Mouse (Mus musculus) hindbrain, embryonic 16.5 days (tissue): ENCODE data around the gene Rpl14. TPM values are rescaled to one million over a fixed set of nuclear protein-coding genes. Genes with fewer than 3 reads are reported as not detected.

Source experiments
- ATAC-seq: fragments of 200-750 bp; cut with Nextera tagmentation; 2 replicates; pipeline ENCODE4 v1.8.0; 2017; ENCODE audit warnings: moderate TSS enrichment, moderate library complexity
- H3K27ac ChIP-seq: fragments of 300-500 bp; sonication (generic); 2 replicates; pipeline ENCODE4 v1.5.1; 2014; ENCODE audit warnings: low read depth, mild to moderate bottlenecking, control low read depth, low read length, moderate library complexity
- H3K27me3 ChIP-seq: fragments of 300-500 bp; sonication (generic); replicated peaks from 2 replicates; pipeline ENCODE4 v1.6.1; 2014; ENCODE audit warnings: low read length; ENCODE audit not compliant: control insufficient read depth, insufficient read depth
- H3K36me3 ChIP-seq: fragments of 300-500 bp; sonication (generic); 2 replicates; pipeline ENCODE4 v1.6.1; 2014; ENCODE audit warnings: mild to moderate bottlenecking, low read length, moderate library complexity, mixed read lengths; ENCODE audit not compliant: control insufficient read depth, insufficient read depth
- H3K4me1 ChIP-seq: fragments of 300-500 bp; sonication (generic); 2 replicates; pipeline ENCODE4 v1.6.1; 2014; ENCODE audit warnings: low read depth, low read length; ENCODE audit not compliant: control insufficient read depth, insufficient read depth
- H3K4me2 ChIP-seq: fragments of 300-500 bp; sonication (generic); 2 replicates; pipeline ENCODE4 v1.6.1; 2014; ENCODE audit warnings: mild to moderate bottlenecking, low read length, control low read depth, moderate library complexity
- H3K4me3 ChIP-seq: fragments of 300-500 bp; sonication (generic); 2 replicates; pipeline ENCODE4 v1.5.1; 2014; ENCODE audit warnings: mild to moderate bottlenecking, low read length, control low read depth, moderate library complexity
- H3K9ac ChIP-seq: fragments of 300-500 bp; sonication (generic); 2 replicates; pipeline ENCODE4 v1.6.1; 2014; ENCODE audit warnings: low read depth, mild to moderate bottlenecking, control low read depth, low read length, moderate library complexity
- H3K9me3 ChIP-seq: fragments of 300-500 bp; sonication (generic); 2 replicates; pipeline ENCODE4 v1.6.1; 2014; ENCODE audit warnings: mild to moderate bottlenecking, low read length, moderate library complexity; ENCODE audit not compliant: control insufficient read depth
- WGBS: fragments of 180-500 bp; shearing (Covaris S2); extraction: QIAGEN DNeasy Blood & Tissue Kit; methylation state at CpG from one replicate; pipeline ENCODE4 v1.1.7; 2014; 5-methylcytosine and 5-hydroxymethylcytosine counted together
- polyA plus RNA-seq: library from polyadenylated mRNA; unstranded; fragments of >200 nt; fragmentation: Nextera tagmentation; extraction: Ambion mirVana; gene quantifications from 2 replicates; pipeline ENCODE4 v1.2.1, GENCODE M21; 2015

Rpl14 gene
- polyA plus RNA-seq, 1 experiment from 2014 or later, result 360 TPM

- no peak for ATAC-seq
- peaks cover 10% of the 10 kb centered on the region for H3K36me3 ChIP-seq
- H3K27me3 ChIP-seq, result no peaks in the 10 kb centered on the region
- no peaks in the 10 kb centered on the region for H3K9me3 ChIP-seq
- 77% methylated on average over 2 of the region's 2 CpGs for WGBS
- peaks cover 17% of the 10 kb centered on the region for H3K4me1 ChIP-seq
- no peak overlapping the region for H3K9ac ChIP-seq
- H3K4me2 ChIP-seq, result no peak overlapping the region
- no peak overlapping the region for H3K27ac ChIP-seq
- no peak overlapping the region for H3K4me3 ChIP-seq
Measured at GRCm38 (mm10) chr9:120568917-120569316, 2.3 kb upstream of the Rpl14 start.

- H3K9ac ChIP-seq, result peak overlapping the region; percentile 10; the same call in 1 of the 2 replicates
- no peak for ATAC-seq
- H3K36me3 ChIP-seq, result peaks cover 20% of the 10 kb centered on the region
- peaks cover 17% of the 10 kb centered on the region for H3K4me1 ChIP-seq
- no peak overlapping the region for H3K27ac ChIP-seq
- no peak overlapping the region for H3K4me3 ChIP-seq
- 61% methylated on average over 13 of the region's 13 CpGs for WGBS
- no peaks in the 10 kb centered on the region for H3K27me3 ChIP-seq
- H3K9me3 ChIP-seq, result no peaks in the 10 kb centered on the region
- no peak overlapping the region for H3K4me2 ChIP-seq
Measured at GRCm38 (mm10) chr9:120569721-120570333, 1.4 kb upstream of the Rpl14 start.

GRCm38 (mm10) chr9:120570334-120570725 lies 914 bp upstream of the Rpl14 start:
- ATAC-seq, result no peak
- Histone ChIP-seq H3K27ac (no peak overlapping the region), H3K9me3 (no peaks in the 10 kb centered on the region), H3K4me2 (peak overlapping the region; percentile 90), H3K4me1 (peaks cover 17% of the 10 kb centered on the region), H3K36me3 (peaks cover 25% of the 10 kb centered on the region), H3K4me3 (peak overlapping the region; percentile 76; the same call in 1 of the 2 replicates), H3K9ac (peak overlapping the region; percentile 62; the same call in 1 of the 2 replicates), H3K27me3 (no peaks in the 10 kb centered on the region)
- WGBS, result 67% methylated on average over 2 of the region's 2 CpGs

- Histone ChIP-seq H3K9me3 (no peaks in the 10 kb centered on the region), H3K27me3 (no peaks in the 10 kb centered on the region), H3K4me2 (peak overlapping the region; percentile 92), H3K27ac (peak overlapping the region; percentile 83), H3K36me3 (peaks cover 34% of the 10 kb centered on the region), H3K4me3 (peak overlapping the region; percentile 76), H3K9ac (peak overlapping the region; percentile 84), H3K4me1 (peaks cover 21% of the 10 kb centered on the region)
- ATAC-seq, result peak; percentile 82
- under 1% methylated on average over 53 of the region's 53 CpGs for WGBS
Measured at GRCm38 (mm10) chr9:120571593-120572385, 545 bp downstream of the Rpl14 start.

- Histone ChIP-seq H3K4me3 (no peak overlapping the region), H3K27ac (no peak overlapping the region), H3K36me3 (peaks cover 34% of the 10 kb centered on the region), H3K4me2 (peak overlapping the region; percentile 92), H3K4me1 (peaks cover 21% of the 10 kb centered on the region), H3K9me3 (no peaks in the 10 kb centered on the region), H3K27me3 (no peaks in the 10 kb centered on the region), H3K9ac (no peak overlapping the region)
- ATAC-seq, result no peak
- 63% methylated on average over 6 of the region's 6 CpGs for WGBS
Measured at GRCm38 (mm10) chr9:120575748-120576661, 4.8 kb downstream of the Rpl14 start.

- Histone ChIP-seq H3K36me3 (peaks cover 34% of the 10 kb centered on the region), H3K27me3 (no peaks in the 10 kb centered on the region), H3K27ac (0 out of 2 replicates have a peak overlapping the region, but pooled peaks have one; percentile 37), H3K4me3 (peak overlapping the region; percentile 78), H3K4me1 (peaks cover 21% of the 10 kb centered on the region), H3K4me2 (peak overlapping the region; percentile 92), H3K9ac (no peak overlapping the region; the same call in 1 of the 2 replicates), H3K9me3 (no peaks in the 10 kb centered on the region)
- 3% methylated on average over 4 of the region's 4 CpGs for WGBS
- ATAC-seq, result peak; percentile 38
Measured at GRCm38 (mm10) chr9:120576662-120577013, 5.4 kb downstream of the Rpl14 start.

GRCm38 (mm10) chr9:120577133-120577651 lies 5.9 kb downstream of the Rpl14 start:
- peak overlapping the region; percentile 67 for H3K27ac ChIP-seq
- no peaks in the 10 kb centered on the region for H3K9me3 ChIP-seq
- H3K4me1 ChIP-seq, result peaks cover 18% of the 10 kb centered on the region
- H3K9ac ChIP-seq, result peak overlapping the region; percentile 90
- H3K4me3 ChIP-seq, result peak overlapping the region; percentile 78
- H3K27me3 ChIP-seq, result no peaks in the 10 kb centered on the region
- H3K36me3 ChIP-seq, result peaks cover 34% of the 10 kb centered on the region
- peak; percentile 93 for ATAC-seq
- 0% methylated on average over 43 of the region's 43 CpGs for WGBS
- peak overlapping the region; percentile 92 for H3K4me2 ChIP-seq

- H3K9ac ChIP-seq, result peak overlapping the region; percentile 90
- peak overlapping the region; percentile 78 for H3K4me3 ChIP-seq
- no peaks in the 10 kb centered on the region for H3K9me3 ChIP-seq
- peak overlapping the region; percentile 67; the same call in 1 of the 2 replicates for H3K27ac ChIP-seq
- ATAC-seq, result no peak
- WGBS, result 55% methylated on average over 12 of the region's 12 CpGs
- H3K4me1 ChIP-seq, result peaks cover 18% of the 10 kb centered on the region
- peak overlapping the region; percentile 92 for H3K4me2 ChIP-seq
- H3K36me3 ChIP-seq, result peaks cover 34% of the 10 kb centered on the region
- H3K27me3 ChIP-seq, result no peaks in the 10 kb centered on the region
Measured at GRCm38 (mm10) chr9:120577706-120578405, 6.6 kb downstream of the Rpl14 start.
